In the genomic region with DNA sequence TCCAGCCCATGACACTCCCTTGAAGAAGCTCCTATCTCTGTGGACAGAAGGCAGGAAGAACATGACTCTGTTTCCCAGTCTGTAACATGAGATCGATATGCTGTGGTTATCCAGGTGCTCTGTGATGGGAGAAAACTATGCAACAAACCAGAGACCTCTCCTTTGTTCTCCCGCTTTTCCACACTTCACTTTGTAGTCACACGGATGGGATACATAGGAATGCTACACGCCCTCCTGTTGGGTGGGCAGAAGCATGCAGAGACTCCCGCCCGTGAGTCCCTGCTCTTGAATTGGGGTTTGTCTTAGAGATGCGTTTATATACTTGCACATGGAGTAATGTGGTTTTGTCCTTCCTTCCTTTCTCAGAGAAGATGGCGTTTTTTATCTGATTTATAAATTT, we compare ENCODE assay signal across 23 mouse cellular contexts. TPM values are rescaled to one million over a fixed set of nuclear protein-coding genes. Genes with fewer than 3 reads are reported as not detected.
A peak's percentile ranks its signal among the peaks of the same experiment; 100 is the strongest.
DNase-seq lines count a peak whose midpoint lies in the region; ATAC-seq lines count a peak whose summit lies in the region.
"Had no signal": no experiment of that assay in that cellular context is flagged by ENCODE, and none has a peak within 500 bp of the region (broad histone marks: within the 10 kb centered on the region; RNA-seq: fewer than 3 reads in every experiment).

No protein-coding gene starts in this region.

- no peaks in the 10 kb centered on the region; the same call in 1 of the 2 replicates for H3K27me3 ChIP-seq in midbrain, embryonic 11.5 days (ENCODE audit: control insufficient read depth, insufficient read depth, low read length)
- peaks cover 4% of the 10 kb centered on the region; the same call in 1 of the 2 replicates for H3K27me3 ChIP-seq in midbrain, embryonic 15.5 days (replicated peaks)
- H3K27me3 ChIP-seq in hindbrain, embryonic 10.5 days (ENCODE audit: insufficient read depth, poor library complexity, severe bottlenecking) = peaks cover 81% of the 10 kb centered on the region
- H3K27me3 ChIP-seq: forebrain, embryonic 15.5 days had no signal

- DNase-seq in midbrain, embryonic 11.5 days (ENCODE audit: low spot score, missing footprints) = peak; percentile 28
- DNase-seq in ES-CJ7 (ENCODE audit: low read depth, low spot score) (peak; percentile 35), ZHBTc4 (ENCODE audit: low read depth, low spot score) (peak; percentile 72)
- DNase-seq in cerebellum, adult 18-20 months = no peak
- DNase-seq in hindbrain, embryonic 10.5 days (ENCODE audit: low spot score) = no peak
- DNase-seq: adrenal gland, adult 2 months; adrenal gland, postnatal 10 days; adrenal gland, postnatal 25 days; B cell, adult 2 months; cerebellum, adult 11 months; cerebellum, adult 2 months; cerebellum, adult 9-10 months; cerebellum, postnatal 10 days; cerebellum, postnatal 25 days; forebrain, postnatal 0 days had no signal

- no peaks in the 10 kb centered on the region for H3K9me3 ChIP-seq in midbrain, embryonic 11.5 days (ENCODE audit: control insufficient read depth, low read length)
- no peaks in the 10 kb centered on the region for H3K9me3 ChIP-seq in midbrain, embryonic 15.5 days
- H3K9me3 ChIP-seq in hindbrain, embryonic 10.5 days = no peaks in the 10 kb centered on the region
- H3K9me3 ChIP-seq: embryonic facial prominence, embryonic 10.5 days; embryonic facial prominence, embryonic 12.5 days; forebrain, embryonic 13.5 days; forebrain, embryonic 15.5 days had no signal

- no peak overlapping the region for H3K27ac ChIP-seq in midbrain, embryonic 11.5 days (ENCODE audit: low read depth, low read length)
- no peak overlapping the region for H3K27ac ChIP-seq in midbrain, embryonic 15.5 days
- no peak overlapping the region for H3K27ac ChIP-seq in hindbrain, embryonic 10.5 days
- H3K27ac ChIP-seq: embryonic facial prominence, embryonic 10.5 days; embryonic facial prominence, embryonic 12.5 days; forebrain, embryonic 13.5 days; forebrain, embryonic 15.5 days had no signal

- no peak for ATAC-seq in midbrain, embryonic 11.5 days (ENCODE audit: low FRiP score)
- no peak for ATAC-seq in midbrain, embryonic 15.5 days (replicated peaks)
- ATAC-seq: CD4-positive, CD25-positive, alpha-beta regulatory T cell, adult 4 months; forebrain, embryonic 13.5 days; forebrain, embryonic 15.5 days; forebrain, postnatal 0 days had no signal

- WGBS in midbrain, embryonic 11.5 days = 78% methylated on average over 8 of the region's 8 CpGs
- 82% methylated on average over 8 of the region's 8 CpGs for WGBS in midbrain, embryonic 15.5 days
- 78% methylated on average over 8 of the region's 8 CpGs for WGBS in hindbrain, embryonic 10.5 days

- H3K4me2 ChIP-seq in midbrain, embryonic 11.5 days = no peak overlapping the region
- no peak overlapping the region for H3K4me2 ChIP-seq in midbrain, embryonic 15.5 days
- H3K4me2 ChIP-seq: embryonic facial prominence, embryonic 12.5 days; forebrain, embryonic 13.5 days; forebrain, embryonic 15.5 days had no signal

- no peaks in the 10 kb centered on the region for H3K36me3 ChIP-seq in midbrain, embryonic 11.5 days (ENCODE audit: control insufficient read depth, insufficient read depth, low read length)
- no peaks in the 10 kb centered on the region for H3K36me3 ChIP-seq in midbrain, embryonic 15.5 days (replicated peaks)
- no peaks in the 10 kb centered on the region for H3K36me3 ChIP-seq in hindbrain, embryonic 10.5 days
- H3K36me3 ChIP-seq: embryonic facial prominence, embryonic 10.5 days; embryonic facial prominence, embryonic 12.5 days; forebrain, embryonic 15.5 days had no signal

- H3K4me3 ChIP-seq in midbrain, embryonic 11.5 days (ENCODE audit: low read depth, low read length) = no peak overlapping the region
- no peak overlapping the region for H3K4me3 ChIP-seq in midbrain, embryonic 15.5 days
- no peak overlapping the region for H3K4me3 ChIP-seq in hindbrain, embryonic 10.5 days
- H3K4me3 ChIP-seq: embryonic facial prominence, embryonic 10.5 days; embryonic facial prominence, embryonic 12.5 days; forebrain, embryonic 13.5 days; forebrain, embryonic 15.5 days had no signal

- no peak overlapping the region for H3K9ac ChIP-seq in midbrain, embryonic 11.5 days (ENCODE audit: low read length)
- no peak overlapping the region for H3K9ac ChIP-seq in midbrain, embryonic 15.5 days
- H3K9ac ChIP-seq: embryonic facial prominence, embryonic 12.5 days; forebrain, embryonic 13.5 days; forebrain, embryonic 15.5 days; forebrain, postnatal 0 days had no signal

- H3K4me1 ChIP-seq in midbrain, embryonic 11.5 days (ENCODE audit: control insufficient read depth, insufficient read depth, low read length) = peaks cover 10% of the 10 kb centered on the region
- H3K4me1 ChIP-seq in midbrain, embryonic 15.5 days = peaks cover 8% of the 10 kb centered on the region
- H3K4me1 ChIP-seq in hindbrain, embryonic 10.5 days (replicated peaks) = peaks cover 25% of the 10 kb centered on the region
- H3K4me1 ChIP-seq: forebrain, embryonic 15.5 days had no signal

RNA-seq across cellular contexts. Expression of gene Kazald1, which starts 35.6 kb away (rescaled TPM):
- polyA plus RNA-seq in midbrain, embryonic 11.5 days (2014; fragmentation: Nextera tagmentation; extraction: Ambion mirVana) = 0.38 and 0.39 TPM in 2 replicates
- polyA plus RNA-seq in midbrain, embryonic 15.5 days (2015; fragmentation: Nextera tagmentation; extraction: Ambion mirVana) = 1.3 TPM in 2 replicates
- polyA plus RNA-seq in hindbrain, embryonic 10.5 days (2016; fragmentation: Nextera tagmentation; extraction: Ambion mirVana) = 1.3 and 8.9 TPM in 2 replicates

RNA-seq across cellular contexts. Expression of gene Tlx1, which starts 39.8 kb away (rescaled TPM):
- polyA plus RNA-seq in midbrain, embryonic 11.5 days (2014; fragmentation: Nextera tagmentation; extraction: Ambion mirVana) = 0.27 and 0.32 TPM in 2 replicates
- not detected in 2 replicates for polyA plus RNA-seq in midbrain, embryonic 15.5 days (2015; fragmentation: Nextera tagmentation; extraction: Ambion mirVana)
- 1.5 and 7.4 TPM in 2 replicates for polyA plus RNA-seq in hindbrain, embryonic 10.5 days (2016; fragmentation: Nextera tagmentation; extraction: Ambion mirVana)
- polyA plus RNA-seq: adrenal gland, adult 2 months; CD4-positive, CD25-positive, alpha-beta regulatory T cell, adult 4 months; cortical plate, adult 2 months; forebrain, embryonic 11.5 days; forebrain, embryonic 15.5 days; forebrain, postnatal 0 days had no signal

Comparison
In these comparisons a context has a peak if more than half of its experiments do, and no peak if none do; other contexts are left out.
1. DNase-seq: peak in midbrain, embryonic 11.5 days (single experiment), ES-CJ7 (single experiment) and ZHBTc4 (single experiment); none in cerebellum, adult 18-20 months (0 of 2) and hindbrain, embryonic 10.5 days (single experiment).